Mouse (Mus musculus) thymus, postnatal 10 days (tissue): ENCODE measurements around the gene Pard3b.
A peak's percentile ranks its signal among the peaks of the same experiment; 100 is the strongest.

ENCODE experiments used
- DNase-seq, 2 experiments: peaks; one replicate each; pipeline ENCODE4 v3.0.0; 2021; ENCODE audit warnings: low spot score in 2 of 2

Pard3b gene

GRCm38 (mm10) chr1:62244191-62244984, 605.8 kb downstream of the Pard3b start:
- DNase-seq: no peak

- DNase-seq: no peak
Measured at GRCm38 (mm10) chr1:62252432-62252831, 613.8 kb downstream of the Pard3b start.

DNA sequence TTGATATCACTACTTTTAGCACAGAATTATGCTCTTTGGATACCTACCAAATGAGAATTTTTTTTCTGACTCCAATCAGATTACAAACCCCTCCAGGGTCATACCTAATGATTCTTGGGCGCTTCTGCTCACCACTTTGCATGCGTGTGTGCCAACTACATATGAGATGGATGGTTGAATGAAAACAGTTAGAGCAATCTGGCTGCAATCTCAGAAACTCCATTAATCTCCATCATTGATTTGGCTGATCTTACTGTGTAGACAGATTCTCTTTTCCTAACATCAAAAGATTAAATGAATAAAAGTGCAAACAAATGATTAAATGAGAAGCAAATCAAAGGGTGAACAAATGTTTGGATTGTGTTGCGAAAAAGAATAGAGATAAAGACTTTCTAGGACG, 615.7 kb downstream of the Pard3b start:
- no peak for DNase-seq

- no peak for DNase-seq
Measured at GRCm38 (mm10) chr1:62254888-62255287, 616.3 kb downstream of the Pard3b start.

DNA sequence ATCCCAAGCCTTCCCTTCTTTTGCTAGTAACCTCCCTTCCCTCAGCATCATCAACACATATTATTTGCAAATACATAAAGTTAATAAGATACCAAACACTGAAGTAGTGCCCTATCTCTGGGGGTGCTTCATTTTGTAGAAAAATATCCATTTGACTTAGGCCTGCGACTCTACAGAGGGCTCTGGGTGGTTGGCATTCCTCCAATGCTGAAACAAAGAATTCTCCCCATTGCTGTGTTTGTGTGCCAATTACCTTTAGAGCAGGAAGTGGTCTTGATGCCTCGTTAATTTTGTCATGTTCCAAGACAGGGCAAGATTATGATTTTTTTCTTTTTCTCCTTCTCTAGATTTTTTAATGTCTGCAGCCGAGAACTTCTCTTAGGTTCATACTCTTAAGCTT, 637.8 kb downstream of the Pard3b start:
- DNase-seq: no peak

DNA sequence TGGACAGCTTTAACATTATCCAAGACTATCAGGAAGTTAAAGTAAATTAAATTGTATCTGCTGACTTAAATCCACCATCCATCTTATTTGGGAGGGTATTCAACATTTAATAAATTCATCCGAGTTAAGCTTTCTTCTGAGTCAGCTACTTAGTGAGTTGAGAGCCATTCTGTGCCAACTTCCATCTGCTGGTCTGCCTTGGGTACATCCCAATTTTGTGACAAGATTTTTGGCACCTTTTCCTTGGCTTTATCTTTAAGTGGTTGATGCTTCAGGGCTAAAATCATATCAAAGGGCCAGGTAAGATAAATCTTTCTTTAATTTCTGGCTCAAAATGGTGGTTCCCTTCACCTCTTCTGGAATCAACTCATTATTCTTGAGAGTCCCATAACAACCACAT, 640.0 kb downstream of the Pard3b start:
- no peak for DNase-seq

GRCm38 (mm10) chr1:62280586-62280985, 642.0 kb downstream of the Pard3b start:
- no peak for DNase-seq

- DNase-seq: no peak
Measured at GRCm38 (mm10) chr1:62282835-62283234, 644.2 kb downstream of the Pard3b start.

DNA sequence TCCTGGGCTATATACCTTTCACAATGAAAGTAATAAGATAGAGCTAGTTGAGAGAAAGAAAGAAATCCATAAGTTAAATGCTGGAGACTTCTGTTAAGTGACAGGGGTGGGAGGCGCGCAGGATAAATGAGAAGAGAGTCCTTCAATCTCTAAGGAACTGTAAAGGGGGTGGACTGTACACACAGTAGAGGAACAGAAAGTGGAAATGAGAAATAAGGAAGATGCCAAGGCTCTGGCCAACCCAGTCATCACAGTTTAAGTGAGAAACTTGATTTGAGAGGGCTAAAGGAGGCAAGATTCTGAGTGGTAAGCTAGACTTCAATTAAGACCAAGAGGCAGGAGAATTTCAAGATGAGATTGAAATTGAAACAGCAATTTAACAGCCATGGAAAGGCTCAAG, 645.0 kb downstream of the Pard3b start:
- no peak for DNase-seq

DNA sequence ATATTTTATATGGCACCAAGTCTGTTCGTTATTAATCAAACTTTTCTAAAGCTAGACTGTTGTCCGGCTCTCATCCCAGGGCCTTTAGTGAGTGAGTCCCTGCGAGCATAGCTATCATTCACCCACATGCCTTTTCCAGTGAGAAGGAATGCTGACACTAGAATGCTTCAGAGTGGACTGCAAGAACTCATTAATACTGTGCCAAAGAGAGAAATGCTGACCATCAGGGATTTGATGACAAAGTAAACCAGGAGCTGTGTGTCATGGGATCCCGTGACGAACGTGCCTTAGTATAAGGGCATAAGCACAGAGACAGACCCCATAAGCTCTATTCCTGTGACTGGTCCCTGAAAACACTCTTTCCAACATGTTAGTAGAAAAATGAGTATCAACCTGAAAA, 670.8 kb downstream of the Pard3b start:
- no peak for DNase-seq

GRCm38 (mm10) chr1:62325237-62325636, 686.6 kb downstream of the Pard3b start:
- no peak for DNase-seq

GRCm38 (mm10) chr1:62327743-62328142, 689.1 kb downstream of the Pard3b start:
- no peak for DNase-seq

GRCm38 (mm10) chr1:62328808-62329207, 690.2 kb downstream of the Pard3b start:
- no peak for DNase-seq

DNA sequence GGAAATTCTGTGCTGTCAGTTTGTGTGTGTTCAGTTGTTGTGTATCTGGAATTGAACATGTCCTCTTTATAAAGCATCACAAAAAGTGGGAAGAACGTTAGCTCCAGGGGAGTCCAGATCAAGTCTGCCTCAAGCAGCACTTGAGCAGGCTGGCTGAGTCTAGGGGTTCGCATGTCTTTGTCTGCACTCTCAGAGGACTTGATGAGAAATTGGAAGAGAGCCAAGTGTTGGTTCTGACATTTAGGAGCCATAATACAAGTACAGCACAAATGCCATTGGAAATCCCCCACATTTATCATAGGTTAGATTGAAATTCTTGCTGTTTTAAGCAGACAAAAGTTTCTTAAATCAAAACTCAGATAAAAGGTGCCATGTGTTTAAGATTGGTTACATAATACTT, 694.4 kb downstream of the Pard3b start:
- no peak for DNase-seq

DNA sequence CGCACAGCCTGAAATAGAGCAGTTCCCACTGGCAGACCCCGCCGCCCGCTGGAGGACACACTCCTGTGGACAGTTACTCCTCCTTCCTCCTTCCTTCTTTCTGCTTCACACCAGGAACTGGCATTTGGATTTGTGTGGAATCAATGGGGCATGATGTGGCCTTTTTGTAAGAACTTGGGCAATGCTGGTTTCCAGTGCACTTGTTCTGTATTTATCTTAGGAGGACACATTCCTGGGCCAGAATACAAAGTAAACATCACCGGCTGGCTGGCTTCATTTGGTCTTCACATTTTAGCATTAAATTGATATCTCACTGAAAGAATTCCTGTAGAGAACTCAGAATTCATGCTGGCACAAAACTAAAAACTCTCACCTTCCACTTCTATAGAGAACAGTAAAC, 695.6 kb downstream of the Pard3b start:
- DNase-seq: no peak

GRCm38 (mm10) chr1:62340261-62340660, 701.6 kb downstream of the Pard3b start:
- no peak for DNase-seq

DNA sequence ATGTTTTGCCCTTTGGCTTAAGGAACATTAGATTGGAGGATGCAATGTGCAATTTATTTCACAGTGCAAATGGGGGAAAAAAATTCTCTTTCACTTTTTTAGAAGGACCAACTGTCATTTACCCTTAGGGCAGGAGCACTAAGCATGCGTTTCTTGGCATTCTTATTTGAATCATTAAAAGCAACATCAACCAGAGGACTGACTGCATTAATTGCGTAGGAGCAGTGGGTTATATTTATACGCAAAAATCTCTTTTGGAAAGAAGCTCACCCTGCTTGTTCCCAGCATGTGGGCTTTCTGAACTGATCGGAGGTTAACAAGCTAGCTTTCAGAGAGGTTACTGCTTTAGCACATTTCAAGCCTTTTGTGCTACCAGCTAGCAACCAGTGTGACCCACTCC, 705.7 kb downstream of the Pard3b start:
- DNase-seq: no peak

DNA sequence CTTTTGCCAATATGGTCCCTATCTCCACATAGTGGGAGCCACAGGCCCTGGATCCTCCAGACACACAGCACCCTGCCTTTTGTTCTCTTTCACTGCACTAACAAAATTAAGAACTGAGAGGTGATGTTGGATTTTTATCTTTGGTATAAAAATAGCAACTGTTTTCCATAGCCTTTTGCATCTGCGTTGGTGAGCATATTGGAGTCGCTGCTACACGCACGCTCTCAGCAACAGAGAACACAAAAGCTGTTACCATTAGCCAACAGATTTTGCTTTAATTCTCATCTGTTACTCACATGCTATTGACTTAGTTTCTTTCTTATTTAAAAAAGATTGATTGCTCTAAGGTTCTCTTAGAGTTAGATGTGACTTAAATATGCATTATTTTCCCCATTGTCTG, 709.7 kb downstream of the Pard3b start:
- DNase-seq: no peak

DNA sequence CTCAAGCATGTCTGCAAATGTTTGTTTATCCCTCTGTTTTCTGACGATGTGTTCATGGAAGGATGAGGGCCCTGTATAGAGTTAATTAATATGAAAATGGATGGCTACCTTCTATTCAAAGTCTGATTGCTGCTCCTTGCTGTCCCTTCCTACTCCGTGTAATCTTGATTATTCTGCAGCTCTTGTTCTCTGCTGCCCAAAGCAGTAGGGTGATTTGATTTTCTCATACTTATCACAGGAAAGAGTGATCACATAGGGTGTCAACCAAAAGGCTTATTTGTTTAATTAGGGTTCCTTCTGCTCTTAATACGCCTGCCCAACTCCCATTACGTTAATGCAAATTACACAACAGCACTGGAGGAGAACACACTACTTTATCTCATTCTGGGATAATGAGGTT, 716.9 kb downstream of the Pard3b start:
- no peak for DNase-seq

- DNase-seq: no peak
Measured at GRCm38 (mm10) chr1:62374427-62375050, 735.9 kb downstream of the Pard3b start.

DNA sequence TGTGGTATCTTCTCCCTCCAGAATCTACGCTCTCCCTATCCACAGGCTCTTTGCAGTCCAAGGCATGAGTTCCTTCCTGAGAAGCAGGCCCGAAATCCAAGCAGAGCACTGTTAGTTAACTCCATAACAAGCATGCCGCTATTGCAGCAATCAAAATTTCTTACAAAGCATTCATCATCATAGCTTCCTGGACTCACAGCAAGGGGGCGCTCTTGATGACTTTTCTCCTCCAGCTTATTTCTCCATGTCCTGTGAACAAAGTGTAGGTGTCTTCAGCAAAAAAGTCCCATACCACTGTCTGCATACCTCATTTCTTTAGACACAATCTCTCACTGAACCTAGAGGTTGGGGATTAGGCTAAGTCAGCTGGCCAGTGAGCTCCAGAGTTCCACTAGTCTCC, 739.7 kb downstream of the Pard3b start:
- DNase-seq: peak in 1 of 2 experiments; percentile 3

DNA sequence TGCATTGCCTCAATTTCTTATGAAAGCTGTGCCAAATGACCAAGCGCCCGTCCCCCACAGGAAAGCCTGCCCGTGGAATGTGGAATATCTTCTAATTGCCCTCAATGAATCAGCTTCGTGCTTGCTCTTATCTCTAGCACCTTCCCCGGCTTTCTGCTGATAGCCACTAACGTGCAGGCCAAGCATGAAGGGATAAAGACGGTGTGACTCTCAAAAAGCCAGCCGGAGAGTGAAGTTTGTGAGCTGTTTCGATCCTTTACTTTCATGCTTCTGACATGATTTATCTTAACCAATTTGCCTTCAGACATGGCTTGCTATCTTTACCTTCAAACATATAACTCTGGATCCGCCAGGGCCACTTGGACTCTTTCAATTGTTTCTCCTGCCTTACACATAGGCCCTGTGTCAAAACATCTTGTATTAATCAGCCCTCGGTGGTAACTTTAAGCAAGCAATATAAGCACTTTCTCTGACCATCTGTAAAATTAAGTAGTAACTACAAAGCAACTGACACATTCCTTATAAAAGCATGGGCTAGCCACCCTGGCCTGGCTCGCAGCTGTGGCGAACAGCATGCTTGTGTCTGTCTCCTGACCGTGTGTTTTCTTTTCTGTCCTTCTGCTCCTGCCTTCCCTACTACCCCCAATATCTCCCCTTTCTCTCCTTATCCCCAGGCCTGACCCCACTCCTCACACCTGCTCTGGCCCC, 744.3 kb downstream of the Pard3b start:
- DNase-seq: no peak

- DNase-seq: no peak
Measured at GRCm38 (mm10) chr1:62384241-62384640, 745.6 kb downstream of the Pard3b start.
